Mouse (Mus musculus) ES-E14 (cell line): ENCODE measurements around the gene Stub1. TPM values are rescaled to one million over a fixed set of nuclear protein-coding genes. Genes with fewer than 3 reads are reported as not detected.
A peak's percentile ranks its signal among the peaks of the same experiment; 100 is the strongest.

ENCODE experiments used
- DNase-seq: peaks from one replicate; pipeline ENCODE4 v3.0.0-alpha.2; 2013; ENCODE audit warnings: low read depth, low spot score
- H3K27ac ChIP-seq: 2 replicates; pipeline ENCODE4 v1.5.1; 2012; ENCODE audit warnings: low read depth, mild to moderate bottlenecking, low read length, moderate library complexity, mixed read lengths; ENCODE audit not compliant: poor library complexity, insufficient read depth, severe bottlenecking
- H3K36me3 ChIP-seq: 2 replicates; pipeline ENCODE4 v1.6.1; 2012; ENCODE audit warnings: mild to moderate bottlenecking, low read length, moderate library complexity, mixed read lengths; ENCODE audit not compliant: control insufficient read depth, poor library complexity, insufficient read depth, severe bottlenecking
- H3K4me1 ChIP-seq, 2 experiments: fragments of 150-350 bp in 1 of 2; sonication (generic) in 1 of 2; 2 replicates each; pipeline ENCODE4 v1.6.1; 2012; ENCODE audit warnings: low read length in 2 of 2, mild to moderate bottlenecking in 1 of 2, mixed read lengths in 1 of 2; ENCODE audit not compliant: control insufficient read depth in 2 of 2, insufficient read depth in 2 of 2, poor library complexity in 1 of 2
- H3K4me3 ChIP-seq, 2 experiments: fragments of 150-350 bp in 1 of 2; sonication (generic) in 1 of 2; 2 replicates each; pipeline ENCODE4 v1.5.1; 2012; ENCODE audit warnings: low read length in 2 of 2, low read depth in 1 of 2, mild to moderate bottlenecking in 1 of 2, mixed read lengths in 1 of 2; ENCODE audit not compliant: insufficient read depth in 1 of 2, poor library complexity in 1 of 2, severe bottlenecking in 1 of 2
- H3K9ac ChIP-seq: 2 replicates; pipeline ENCODE4 v1.6.1; 2012; ENCODE audit warnings: low read depth, mild to moderate bottlenecking, low read length, mixed read lengths; ENCODE audit not compliant: poor library complexity, insufficient read depth, severe bottlenecking
- H3K9me3 ChIP-seq: fragments of 150-350 bp; sonication (generic); 2 replicates; pipeline ENCODE4 v1.6.1; 2012; ENCODE audit warnings: low read depth, mild to moderate bottlenecking, low read length; ENCODE audit not compliant: control insufficient read depth, insufficient read depth
- CHD2 ChIP-seq: IDR thresholded peaks from 2 replicates; pipeline ENCODE4 v1.6.1; 2014; ENCODE audit warnings: mild to moderate bottlenecking, low read depth, low read length, inconsistent platforms
- HCFC1 ChIP-seq: IDR thresholded peaks from 2 replicates; pipeline ENCODE4 v1.6.1; 2012; ENCODE audit warnings: low read length, inconsistent platforms, borderline replicate concordance; ENCODE audit not compliant: insufficient read depth
- MAFK ChIP-seq: IDR thresholded peaks from 2 replicates; pipeline ENCODE4 v1.6.1; 2014; ENCODE audit warnings: mild to moderate bottlenecking, low read depth, low read length, inconsistent platforms; ENCODE audit not compliant: insufficient read depth
- ZC3H11A ChIP-seq: IDR thresholded peaks from 2 replicates; pipeline ENCODE4 v1.6.1; 2012; ENCODE audit warnings: low read depth, mild to moderate bottlenecking, inconsistent platforms, low read length, borderline replicate concordance
- ZNF384 ChIP-seq: IDR thresholded peaks from 2 replicates; pipeline ENCODE4 v1.6.1; 2012; ENCODE audit warnings: low read depth, low read length, inconsistent platforms
- in situ Hi-C, 2 experiments: fragments of 600-800 bp; cut with MboI; formaldehyde crosslinking; loops; one replicate each; pipeline ENCODE4 v1.15.1; 2025; ENCODE audit warnings: low sequenced_read_pairs in 2 of 2, inconsistent platforms in 1 of 2; ENCODE audit not compliant: unreplicated experiment in 2 of 2
- total RNA-seq: library from RNA; depleted of rRNA; stranded (reverse); fragments of 300-350 nt; gene quantifications from 2 replicates; pipeline ENCODE4 v1.2.3, GENCODE M21; 2012

Gene Stub1
- total RNA-seq, 1 experiment: 161 TPM

GRCm38 (mm10) chr17:25869954-25870353, 36.8 kb upstream of the Stub1 start:
- peaks cover 4 to 16% of the 10 kb centered on the region in 2 experiments; a peak in 2 of 4 replicates for H3K4me1 ChIP-seq
- no peak for TF ChIP-seq ZNF384
- no peak for TF ChIP-seq MAFK
- no peak for TF ChIP-seq HCFC1
- TF ChIP-seq ZC3H11A: no peak
- no peak for TF ChIP-seq CHD2
- in situ Hi-C loops: no loop called here
- no peak overlapping the region for H3K27ac ChIP-seq
- H3K4me3 ChIP-seq: no peak overlapping the region
- H3K9me3 ChIP-seq: no peaks in the 10 kb centered on the region
- H3K36me3 ChIP-seq: no peaks in the 10 kb centered on the region
- H3K9ac ChIP-seq: no peak overlapping the region
- DNase-seq: no peak

DNA sequence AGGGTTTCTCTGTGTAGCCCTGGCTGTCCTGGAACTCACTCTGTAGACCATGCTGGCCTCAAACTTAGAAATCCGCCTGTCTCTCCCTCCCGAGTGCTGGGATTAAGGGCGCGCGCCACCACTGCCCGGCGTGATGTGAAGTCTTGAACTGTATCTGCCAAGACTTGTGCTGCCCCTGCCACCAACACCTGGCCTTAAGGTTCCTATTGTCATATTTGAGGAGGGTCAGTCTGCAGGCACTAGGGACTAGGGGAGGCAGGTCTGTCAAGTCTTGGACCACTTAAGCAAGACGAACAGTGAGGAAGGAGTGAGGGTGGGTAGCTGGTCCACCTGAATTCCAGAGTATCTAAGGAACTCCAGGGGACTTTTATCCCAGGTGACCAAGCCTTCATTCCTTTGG, 36.3 kb upstream of the Stub1 start:
- DNase-seq: no peak
- Histone ChIP-seq H3K9ac (no peak overlapping the region), H3K4me1 (peaks cover 4 to 16% of the 10 kb centered on the region in 2 experiments; a peak in 2 of 4 replicates), H3K9me3 (no peaks in the 10 kb centered on the region), H3K36me3 (no peaks in the 10 kb centered on the region), H3K4me3 (no peak overlapping the region), H3K27ac (no peak overlapping the region)
- no peak for TF ChIP-seq CHD2
- no peak for TF ChIP-seq HCFC1
- no peak for TF ChIP-seq ZC3H11A
- TF ChIP-seq ZNF384: no peak
- TF ChIP-seq MAFK: no peak
- in situ Hi-C loops: no loop called here

DNA sequence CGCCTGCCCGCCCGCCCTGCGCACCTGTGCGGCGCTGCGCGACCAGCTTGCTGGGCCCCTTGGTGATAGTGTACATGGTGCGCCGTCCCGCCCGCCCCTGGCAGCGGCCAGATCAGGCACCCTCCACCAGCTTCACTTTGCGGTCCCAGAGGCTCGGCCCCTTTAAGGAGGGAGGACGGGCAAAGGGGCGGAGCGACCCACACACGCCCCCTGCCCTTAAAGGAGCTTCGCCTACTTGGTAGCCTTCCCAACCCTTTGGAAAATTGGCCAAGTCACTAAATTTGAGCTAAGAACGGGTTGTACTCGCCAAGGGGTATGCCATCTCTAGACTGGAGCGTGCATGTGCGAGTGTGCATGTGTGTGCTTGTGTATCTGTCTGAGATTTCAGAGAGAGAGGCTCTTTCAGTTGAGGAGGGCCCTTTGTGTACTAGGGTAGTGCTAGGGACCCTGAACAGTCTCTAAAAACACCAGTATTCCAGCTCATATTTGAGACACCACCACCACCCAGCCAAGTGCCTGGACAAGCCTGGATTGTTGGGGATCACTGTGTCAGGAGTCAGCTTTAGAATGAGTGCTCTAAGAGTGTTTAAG, 35.5 kb upstream of the Stub1 start, which contains the start of gene Mcrip2:
Gene Mcrip2 (minus strand): TSS at position 164 of the 591 bp plus-strand sequence.
- Histone ChIP-seq H3K4me3 (peak within 1 kb of the TSS; percentile 85 to 93), H3K9ac (peak within 1 kb of the TSS; percentile 72), H3K4me1 (peaks cover 4 to 10% of the 10 kb centered on the region in 2 experiments; a peak in 2 of 4 replicates), H3K9me3 (no peaks in the 10 kb centered on the region), H3K27ac (no peak within 1 kb of the TSS), H3K36me3 (no peaks in the 10 kb centered on the region)
- DNase-seq: peak; percentile 75
- TF ChIP-seq ZC3H11A (no peak), CHD2 (no peak), ZNF384 (no peak), MAFK (no peak), HCFC1 (no peak)
- in situ Hi-C loops: no loop called here

DNA sequence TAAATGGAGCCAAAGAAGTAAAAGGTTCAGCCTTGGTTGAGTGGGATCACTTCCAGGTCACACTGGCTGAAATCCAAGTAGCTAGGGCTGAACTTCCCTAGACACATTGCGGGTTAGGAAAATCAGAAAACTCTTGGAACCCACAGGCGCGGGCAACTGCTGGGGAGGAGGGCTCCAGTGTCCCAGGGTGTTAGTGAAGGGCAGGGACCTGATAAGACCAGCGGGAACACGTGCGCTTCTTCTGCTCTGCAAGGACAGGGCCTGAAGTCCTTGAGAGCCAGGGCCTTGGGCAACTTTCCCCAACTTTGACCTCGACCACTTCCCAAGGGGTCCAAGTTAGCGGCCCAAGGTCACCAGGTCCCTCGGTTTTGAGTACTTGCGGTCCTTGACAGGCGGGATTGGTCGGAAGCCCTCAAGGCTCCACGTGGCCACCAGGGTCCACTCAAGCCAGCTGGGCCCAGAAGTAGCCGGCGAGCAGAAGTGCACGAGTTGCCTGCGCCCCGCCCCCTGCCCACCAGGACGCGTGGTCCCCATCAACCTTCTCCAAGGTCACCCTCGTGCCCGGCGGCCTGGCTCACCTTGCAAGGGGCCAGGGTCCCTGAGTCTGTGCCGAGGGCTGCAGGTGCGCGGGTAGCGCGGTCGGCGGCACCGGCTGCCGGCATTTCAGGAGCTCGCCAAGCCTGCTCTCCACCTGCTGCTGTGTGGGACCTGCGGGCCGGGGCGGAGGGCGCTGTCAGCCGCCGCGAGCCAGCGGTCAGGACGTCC, 34.8 kb upstream of the Stub1 start:
- no peak for TF ChIP-seq HCFC1
- TF ChIP-seq ZC3H11A: no peak
- TF ChIP-seq ZNF384: no peak
- TF ChIP-seq CHD2: no peak
- no peak for TF ChIP-seq MAFK
- Histone ChIP-seq H3K9ac (peak overlapping the region; percentile 72), H3K4me3 (peak overlapping the region; percentile 85 to 93), H3K4me1 (peaks cover 4 to 10% of the 10 kb centered on the region in 2 experiments; a peak in 2 of 4 replicates), H3K36me3 (no peaks in the 10 kb centered on the region), H3K27ac (no peak overlapping the region), H3K9me3 (no peaks in the 10 kb centered on the region)
- in situ Hi-C loops: no loop called here
- DNase-seq: no peak
